8 mouse cellular contexts compared by ENCODE assay signal in the genomic region with DNA sequence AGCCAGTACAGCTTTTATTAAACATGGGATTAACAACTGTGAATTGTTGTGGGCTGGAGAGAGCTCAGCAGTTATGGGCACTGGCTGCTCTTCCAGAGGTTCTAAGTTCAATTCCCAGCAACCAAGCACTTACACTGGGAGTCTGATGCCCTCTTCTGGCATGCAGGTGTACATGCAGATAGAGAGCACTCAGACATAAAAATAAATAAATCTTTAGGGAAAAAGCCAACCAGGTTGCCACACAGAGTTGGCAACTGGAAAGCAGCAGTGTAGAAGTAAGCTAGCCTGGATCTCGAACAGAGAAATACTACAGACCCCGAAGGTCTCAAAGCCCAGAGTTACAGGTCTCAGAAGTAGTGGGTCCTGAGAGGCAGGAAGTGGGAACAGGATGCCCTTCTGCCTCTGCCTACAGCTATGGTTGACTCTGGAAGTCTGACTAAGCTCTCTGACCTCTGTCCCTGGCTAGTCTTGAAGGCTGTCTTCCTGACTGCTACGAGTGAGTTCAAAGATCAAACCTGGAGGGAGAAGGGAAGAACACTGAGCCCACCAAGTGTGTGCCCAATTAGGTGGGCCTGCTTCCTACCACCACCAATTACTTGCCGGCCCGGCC.
A peak's percentile ranks its signal among the peaks of the same experiment; 100 is the strongest.
DNase-seq lines count a peak whose midpoint lies in the region.

No protein-coding gene starts in this region.

- DNase-seq in cerebellum, postnatal 10 days = peak; percentile 18 to 25
- DNase-seq in cerebellum, postnatal 36 days = no peak
- peak; percentile 32 for DNase-seq in right cerebral cortex, adult 18-20 months
- no peak for DNase-seq in right cerebral cortex, postnatal 25 days
- peak; percentile 24 for DNase-seq in forelimb bud, embryonic 11.5 days (ENCODE audit: low read depth, low spot score)
- DNase-seq in lung, postnatal 14 days = peak; percentile 26
- DNase-seq in right cerebral cortex, postnatal 10 days (ENCODE audit: low spot score in 2 of 2) = no peak
- DNase-seq in spleen, postnatal 4 days (ENCODE audit: low spot score in 2 of 2) = no peak

Comparison
In these comparisons a context has a peak if more than half of its experiments do, and no peak if none do; other contexts are left out.
1. DNase-seq: peak in cerebellum, postnatal 10 days (2 of 2), right cerebral cortex, adult 18-20 months (single experiment), forelimb bud, embryonic 11.5 days (single experiment) and lung, postnatal 14 days (single experiment); none in cerebellum, postnatal 36 days (0 of 2), right cerebral cortex, postnatal 25 days (single experiment), right cerebral cortex, postnatal 10 days (0 of 2) and spleen, postnatal 4 days (0 of 2).